Mouse (Mus musculus): ENCODE measurements around the gene Ccdc60.
"Not testable (repeated sequence)": the region's sequence is repeated elsewhere in the genome, so short reads cannot be mapped to it uniquely, and the experiment has no call there.

Gene Ccdc60

DNA sequence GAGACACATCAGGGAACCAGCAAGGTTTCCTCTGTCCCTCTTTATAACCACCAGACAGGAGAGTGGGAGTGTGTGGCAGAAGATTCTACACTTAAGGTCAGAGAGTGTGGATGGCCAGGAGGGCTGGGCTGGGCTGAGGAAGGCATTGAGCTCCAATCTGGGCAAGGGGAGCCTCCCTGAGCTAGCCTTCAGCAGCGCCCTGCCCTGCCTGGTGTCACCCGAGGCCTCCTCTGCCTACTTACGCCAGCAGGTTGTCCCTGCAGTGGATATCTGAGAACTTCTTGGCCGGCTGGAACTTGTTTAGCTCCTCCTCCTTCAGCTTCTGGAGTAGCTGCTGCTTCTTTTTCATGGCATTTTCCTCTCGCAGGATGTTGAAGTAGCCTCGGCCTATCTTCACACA, 99.0 kb downstream of the Ccdc60 start:
- no peak for DNase-seq

DNA sequence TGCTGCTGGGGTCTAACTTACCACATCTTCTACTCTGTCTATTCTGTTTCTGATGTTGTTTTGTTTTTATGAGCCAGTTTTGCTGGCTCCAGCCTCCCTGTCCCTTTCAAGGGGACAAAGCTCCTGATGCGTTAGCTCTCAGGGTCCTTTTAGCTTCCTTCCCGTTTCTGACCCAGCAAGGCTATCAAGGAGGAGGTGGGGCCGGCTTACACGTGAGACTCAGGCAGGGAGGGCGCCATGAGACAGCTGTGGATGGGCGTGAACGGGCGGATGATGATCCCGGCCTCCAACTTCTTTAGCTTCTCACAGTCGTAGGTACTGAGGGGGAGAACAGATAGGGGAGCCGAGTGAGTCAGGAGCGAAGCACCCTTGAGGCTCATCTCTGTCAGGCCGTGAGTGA, 108.2 kb downstream of the Ccdc60 start:
- no peak for DNase-seq

DNA sequence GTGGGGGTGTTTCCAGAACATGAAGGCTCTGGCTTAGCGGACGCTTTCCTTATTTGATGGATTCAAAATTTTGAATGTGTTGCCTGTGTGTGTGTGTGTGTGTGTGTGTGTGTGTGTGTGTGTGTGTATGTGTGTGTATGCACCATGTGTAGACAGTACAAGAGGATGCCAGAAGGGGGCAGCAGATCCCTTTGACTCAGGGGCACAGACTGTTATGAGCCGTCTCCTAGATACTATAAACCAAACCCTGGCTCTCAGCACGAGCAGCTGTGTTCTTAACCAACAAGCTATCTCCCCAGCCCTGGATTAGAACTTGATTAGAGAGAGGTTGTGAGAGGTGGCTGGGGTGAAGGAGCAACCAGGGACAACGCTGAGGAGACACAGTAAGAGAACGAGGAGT, 117.1 kb downstream of the Ccdc60 start:
- DNase-seq = no peak

DNA sequence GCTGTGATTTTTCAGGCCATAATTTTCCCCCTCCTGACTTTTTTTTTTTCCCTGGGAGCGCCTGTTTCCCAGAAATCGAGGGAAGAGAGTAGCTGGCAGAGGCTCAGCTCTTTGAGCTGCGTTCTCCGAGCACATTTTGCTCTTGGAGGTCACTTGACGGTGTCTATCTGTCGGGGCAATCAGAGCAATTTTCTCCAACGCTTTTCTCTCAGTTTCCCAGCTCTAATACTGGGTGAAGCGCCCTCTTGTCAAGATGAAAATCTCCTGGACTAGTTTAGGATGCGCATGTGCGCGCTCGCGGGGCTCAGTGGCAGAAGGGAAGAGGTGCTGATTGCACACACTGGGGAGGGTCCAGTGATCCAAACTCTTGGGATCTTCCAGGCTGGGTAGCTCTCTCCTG, 121.8 kb downstream of the Ccdc60 start:
- no peak for DNase-seq

DNA sequence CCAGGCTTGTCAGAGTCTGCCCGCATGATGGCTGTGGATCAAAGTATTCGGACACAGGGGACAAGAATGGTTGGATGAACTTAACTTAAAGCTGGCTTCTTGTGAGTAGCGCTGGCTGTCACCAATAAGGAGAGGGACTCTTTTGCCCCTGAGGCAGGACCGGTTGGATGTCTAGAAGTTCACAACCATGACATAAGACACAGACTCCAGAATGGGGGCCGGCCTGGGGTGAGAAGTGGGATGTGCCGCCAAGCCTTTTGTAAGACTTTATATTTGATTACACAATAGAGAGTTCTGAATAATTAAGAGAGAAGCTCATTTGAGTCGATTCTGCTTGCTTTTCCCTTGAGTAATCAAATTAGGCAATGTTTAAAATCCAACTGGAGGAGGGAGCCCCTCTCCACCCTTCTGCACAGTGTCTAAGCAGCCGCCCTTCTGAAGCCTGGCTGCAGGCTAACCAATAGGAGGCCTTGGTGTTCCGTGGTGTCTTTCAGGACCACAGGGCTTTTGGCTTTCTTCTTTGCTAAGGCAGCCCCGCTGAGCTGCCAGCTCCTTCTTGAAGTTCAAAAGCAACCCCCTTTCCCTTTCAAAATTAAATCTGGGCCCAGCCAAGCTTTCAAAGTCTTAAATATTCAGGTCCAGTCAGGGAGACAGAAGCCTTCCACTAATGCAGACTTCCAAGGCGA, 123.4 kb downstream of the Ccdc60 start:
- DNase-seq = no peak

DNA sequence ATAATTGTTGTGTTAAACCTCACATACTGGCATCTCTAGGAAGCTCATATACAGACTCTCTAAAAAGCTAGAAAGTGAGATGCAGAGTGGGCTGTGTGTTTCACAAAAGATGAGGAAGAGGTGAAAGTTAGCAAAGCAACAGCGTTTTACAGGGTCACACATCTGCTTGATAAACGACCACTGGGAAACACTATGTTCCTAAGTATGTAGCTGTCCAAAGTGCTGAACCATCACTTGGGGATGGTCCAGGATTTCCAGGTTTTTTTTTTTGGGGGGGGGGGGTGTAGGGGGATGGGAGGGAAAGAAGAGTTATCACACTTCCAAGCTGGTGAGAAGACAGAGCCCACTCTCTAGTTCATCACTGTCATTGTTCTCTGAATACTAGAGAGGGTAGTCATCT, 134.0 kb downstream of the Ccdc60 start:
- no peak for DNase-seq

DNA sequence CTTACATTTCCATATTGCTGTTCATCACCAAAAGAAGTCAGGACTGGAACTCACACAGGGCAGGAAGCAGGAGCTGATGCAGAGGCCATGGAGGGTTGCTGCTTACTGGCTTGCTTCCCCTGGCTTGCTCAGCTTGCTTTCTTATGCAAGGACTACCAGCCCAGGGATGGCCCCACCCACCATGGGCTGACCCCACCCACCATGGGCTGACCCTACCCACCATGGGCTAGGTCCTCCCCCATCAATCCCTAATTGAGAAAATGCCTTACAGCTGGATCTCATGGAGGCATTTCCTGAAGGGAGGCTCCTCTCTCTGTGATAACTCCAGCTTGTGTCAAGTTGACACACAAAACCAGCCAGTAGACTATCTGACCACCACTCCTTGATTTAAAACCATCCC, 142.3 kb downstream of the Ccdc60 start:
- not testable (repeated sequence) for DNase-seq

DNA sequence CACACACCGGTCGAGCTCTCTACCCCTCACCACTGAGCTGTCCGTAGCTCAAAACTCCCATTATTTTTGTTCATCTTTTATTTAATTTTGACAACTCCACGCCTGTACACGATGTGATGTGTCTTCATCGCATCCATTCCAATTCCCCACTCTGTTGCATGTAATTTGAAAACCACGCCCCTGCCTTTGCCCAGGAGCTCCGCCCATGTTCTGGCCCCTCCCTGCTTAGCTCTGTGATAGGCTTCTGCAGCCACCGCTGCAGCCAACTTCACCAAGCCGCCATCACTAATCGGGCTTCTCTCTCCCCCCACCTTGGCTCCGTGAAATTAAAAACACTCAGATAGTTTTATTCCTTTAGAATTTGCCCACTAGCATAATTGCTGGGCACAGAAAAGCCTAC, 144.1 kb downstream of the Ccdc60 start:
- DNase-seq = no peak

DNA sequence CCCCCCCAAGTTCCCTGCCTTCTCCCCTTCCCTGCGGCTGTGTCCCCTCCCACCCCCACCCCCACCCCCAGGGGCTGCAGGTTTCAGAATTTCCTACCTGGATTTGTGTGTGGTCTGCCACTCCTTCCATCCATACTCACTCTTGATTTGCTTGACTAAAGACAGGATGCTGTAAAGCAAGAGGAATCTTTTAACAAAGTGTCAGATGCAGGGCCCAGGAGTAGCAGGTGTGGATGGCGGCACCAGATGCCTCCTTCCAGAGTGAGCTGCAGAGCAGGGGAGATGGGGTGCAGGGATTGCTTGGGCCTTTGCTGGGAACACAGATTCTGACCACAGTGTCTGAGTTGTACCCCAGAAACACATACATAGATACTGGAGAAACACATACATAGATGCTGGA, 148.1 kb downstream of the Ccdc60 start:
- DNase-seq = no peak

DNA sequence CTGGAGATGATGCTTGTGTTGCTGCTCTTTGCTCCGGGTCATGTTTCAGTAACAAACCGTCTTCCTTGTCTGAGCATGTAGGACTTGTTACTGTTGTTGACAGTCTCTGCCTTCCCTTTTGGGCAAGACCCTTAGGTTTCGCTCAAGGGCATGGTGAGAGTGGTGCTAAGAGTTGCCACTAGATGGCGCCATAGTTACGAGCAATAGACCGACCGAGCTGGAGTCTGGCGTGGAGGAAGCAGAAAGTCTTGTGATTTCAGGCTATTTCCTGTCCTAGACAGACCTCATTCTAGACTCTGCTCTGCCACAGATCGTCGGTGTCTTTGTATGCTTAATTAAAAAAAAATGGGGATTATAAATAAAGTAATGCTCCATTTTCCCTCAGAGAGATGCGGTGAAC, 165.4 kb downstream of the Ccdc60 start:
- DNase-seq = peak; percentile 79 to 81

DNA sequence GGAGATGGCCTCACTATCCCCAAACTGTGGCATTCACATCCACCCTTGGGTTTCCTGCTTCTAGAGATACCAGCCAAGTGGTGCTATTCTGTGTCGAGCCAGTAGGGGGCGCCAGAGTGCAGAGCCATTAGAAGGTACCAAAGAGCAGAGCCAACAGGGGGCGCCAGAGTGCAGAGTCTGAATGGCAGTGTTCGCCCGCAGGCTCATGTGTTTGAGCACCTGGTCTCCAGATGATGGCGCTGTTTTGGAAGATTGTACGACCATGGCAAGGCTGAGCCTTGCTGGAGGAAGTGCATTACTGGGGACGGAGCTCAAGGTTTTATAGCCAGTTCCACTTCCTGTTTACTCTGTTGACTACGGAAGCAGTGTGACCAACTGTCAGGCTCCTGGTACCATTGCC, 172.2 kb downstream of the Ccdc60 start:
- DNase-seq = peak; percentile 23 to 50

DNA sequence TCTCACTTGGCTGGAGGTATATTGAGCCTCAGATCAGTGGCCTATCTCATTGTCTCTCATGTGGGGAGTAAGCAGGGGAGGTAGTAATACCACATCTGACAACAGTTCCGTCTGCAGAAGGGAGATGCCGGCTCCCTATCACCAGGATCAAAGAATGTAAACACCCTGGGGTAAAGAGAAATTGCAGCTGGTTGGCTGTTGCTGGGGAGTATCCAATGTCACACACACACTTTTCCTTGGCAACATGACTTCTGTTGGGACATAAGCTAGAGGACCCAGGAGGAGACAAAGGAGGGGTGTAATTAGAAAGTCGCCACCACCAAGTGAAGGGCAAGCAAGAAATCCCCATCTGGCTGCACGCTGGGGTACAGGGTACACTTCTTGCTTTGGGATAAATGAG, 172.7 kb downstream of the Ccdc60 start:
- no peak for DNase-seq

DNA sequence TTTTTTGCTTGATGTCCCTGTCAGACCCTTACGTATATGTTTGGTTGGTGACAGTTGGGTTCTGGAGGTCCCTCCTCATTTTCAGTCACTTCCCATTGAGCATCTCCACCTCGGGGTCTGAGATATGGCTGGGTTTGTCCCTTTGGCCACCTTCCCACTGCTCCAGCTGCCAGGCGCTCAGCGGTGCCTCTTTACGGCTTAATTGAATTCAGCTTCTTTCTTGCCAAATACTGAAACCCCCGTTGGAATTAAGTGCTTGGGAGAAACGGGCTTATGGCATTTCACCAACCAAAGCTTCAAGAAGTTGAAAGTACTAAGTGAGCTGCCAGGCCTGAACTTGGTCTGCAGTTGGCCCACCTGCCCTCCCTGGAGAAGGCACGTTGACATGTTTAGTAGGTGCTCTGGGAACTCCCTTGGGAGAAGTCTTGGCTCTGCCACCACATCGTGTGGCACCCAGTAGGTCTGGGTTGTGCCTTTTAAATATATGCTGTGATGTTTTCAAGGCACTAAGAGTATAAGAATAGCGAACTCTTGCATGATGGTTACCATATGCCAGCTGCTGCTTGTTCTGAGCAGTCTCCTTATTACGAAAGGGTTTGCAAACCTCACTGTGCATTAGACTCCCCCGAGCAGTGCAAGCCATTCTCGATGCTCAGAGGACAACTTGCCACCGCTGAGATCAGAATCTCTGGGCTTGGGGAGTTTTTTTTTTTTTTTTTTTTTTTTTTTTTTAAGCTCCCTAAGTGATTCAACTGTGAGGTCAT, 173.5 kb downstream of the Ccdc60 start:
- no peak for DNase-seq

DNA sequence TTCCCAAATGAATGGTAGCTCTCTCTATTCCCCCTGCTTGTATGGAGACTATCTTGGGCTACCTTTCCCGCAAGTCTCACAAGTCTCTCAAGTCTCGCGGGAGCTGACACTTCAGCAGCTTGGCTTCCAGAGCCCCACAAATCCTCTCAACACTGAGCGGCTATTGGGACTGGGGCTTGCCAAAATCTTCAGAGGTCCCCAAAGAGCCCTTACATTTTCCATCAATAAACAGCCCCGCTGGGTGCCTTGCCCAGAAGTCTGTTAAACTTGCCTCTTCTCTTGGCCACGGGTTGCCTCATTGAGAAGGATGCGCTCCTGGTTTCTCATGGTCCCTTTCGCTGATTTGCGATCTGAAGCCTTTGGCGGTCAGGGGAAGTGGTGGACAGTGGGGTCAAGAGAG, 180.1 kb downstream of the Ccdc60 start:
- DNase-seq = no peak

DNA sequence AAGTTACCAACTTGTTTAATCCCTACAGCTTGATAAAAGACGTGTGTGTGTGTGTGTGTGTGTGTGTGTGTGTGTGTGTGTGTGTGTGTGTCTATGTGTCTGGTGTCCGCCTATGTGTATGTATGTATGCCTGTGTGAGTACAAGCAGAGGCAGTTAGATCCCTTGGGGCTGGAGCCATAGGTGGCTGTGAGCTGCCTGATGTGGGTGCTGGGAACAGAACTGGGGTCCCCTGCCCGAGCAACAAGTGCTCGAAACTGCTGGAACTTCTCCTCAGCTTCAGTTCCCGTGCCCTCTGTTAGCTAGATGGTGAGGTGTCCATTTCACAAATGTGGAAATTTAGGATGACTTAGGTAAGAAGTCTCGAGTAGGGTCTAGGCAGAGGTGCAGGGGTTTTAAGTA, 204.6 kb downstream of the Ccdc60 start:
- DNase-seq = no peak

DNA sequence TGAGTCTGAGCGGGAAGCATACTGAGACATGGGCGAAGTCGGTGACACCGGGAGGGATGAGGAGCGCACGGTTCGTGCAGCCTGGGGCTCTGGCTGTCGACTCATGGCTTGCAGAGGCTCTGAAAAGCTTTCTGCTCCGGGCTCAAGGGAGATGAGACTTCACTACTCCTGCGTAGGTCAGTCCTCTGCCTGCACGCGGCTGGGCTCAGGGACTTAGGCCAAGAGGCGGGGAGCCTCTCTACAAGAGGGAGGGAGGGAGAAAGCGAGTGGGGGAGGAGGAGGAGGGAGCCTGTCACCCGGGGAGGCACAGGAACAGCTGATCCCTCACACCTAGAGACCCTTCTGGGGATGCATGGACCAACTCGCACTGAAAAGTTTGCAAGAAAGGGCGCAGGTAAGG, 205.7 kb downstream of the Ccdc60 start, which contains the start of gene Tmem233:
TSS of gene Tmem233 (minus strand) at position 164 of the 400 bp plus-strand sequence.
- DNase-seq = no peak

DNA sequence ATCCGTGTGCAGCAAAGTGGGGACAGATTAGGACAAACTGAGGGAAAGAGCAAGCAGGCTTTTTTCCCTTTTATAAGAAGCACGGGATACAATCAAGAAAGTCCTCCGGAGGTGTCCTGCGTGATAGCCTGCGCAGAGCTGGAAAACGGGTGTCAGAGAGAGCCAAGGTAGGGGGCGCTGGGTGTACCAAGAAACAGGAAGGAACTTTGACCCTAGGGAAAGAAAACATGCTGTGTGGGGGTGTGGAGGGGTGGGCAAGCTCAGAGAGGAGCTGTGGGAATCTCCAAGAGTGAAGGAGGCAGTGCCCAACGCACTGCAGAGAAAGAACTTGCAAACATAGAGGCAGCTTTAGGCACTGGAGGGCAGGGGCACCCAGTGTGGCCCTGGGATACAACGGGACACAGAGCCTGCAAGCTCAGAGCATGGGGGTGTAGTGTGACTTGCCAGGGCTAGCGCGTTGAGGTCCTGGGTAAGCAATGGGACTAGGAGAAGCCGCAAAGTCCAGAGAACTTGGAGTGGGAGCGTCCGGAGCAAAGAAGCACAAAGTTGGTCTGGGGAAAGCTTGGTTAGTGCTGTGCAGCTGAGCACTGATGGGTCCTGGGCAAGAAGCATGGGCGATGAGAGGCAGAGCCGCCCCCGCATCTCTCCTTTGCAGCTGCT, 206.4 kb downstream of the Ccdc60 start:
- DNase-seq = no peak

DNA sequence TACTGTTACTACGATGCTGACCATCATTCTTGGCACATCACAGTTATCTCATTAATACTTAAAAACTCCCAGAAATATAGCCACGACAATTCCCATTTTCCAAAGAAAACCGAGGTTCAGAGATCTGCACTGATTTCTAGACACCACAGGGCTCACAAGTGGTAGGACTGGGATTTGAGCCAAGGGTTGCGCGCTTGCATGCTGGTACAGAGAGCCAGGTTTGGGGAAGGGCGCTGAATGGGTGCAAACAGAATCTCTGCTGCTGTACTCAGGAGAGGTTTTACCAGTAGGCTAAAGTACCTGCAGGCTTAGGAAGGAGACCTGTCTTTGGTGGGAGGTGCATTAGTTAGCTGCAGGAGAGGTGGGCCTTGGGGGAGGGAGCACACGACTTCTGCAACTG, 207.2 kb downstream of the Ccdc60 start:
- DNase-seq = no peak

DNA sequence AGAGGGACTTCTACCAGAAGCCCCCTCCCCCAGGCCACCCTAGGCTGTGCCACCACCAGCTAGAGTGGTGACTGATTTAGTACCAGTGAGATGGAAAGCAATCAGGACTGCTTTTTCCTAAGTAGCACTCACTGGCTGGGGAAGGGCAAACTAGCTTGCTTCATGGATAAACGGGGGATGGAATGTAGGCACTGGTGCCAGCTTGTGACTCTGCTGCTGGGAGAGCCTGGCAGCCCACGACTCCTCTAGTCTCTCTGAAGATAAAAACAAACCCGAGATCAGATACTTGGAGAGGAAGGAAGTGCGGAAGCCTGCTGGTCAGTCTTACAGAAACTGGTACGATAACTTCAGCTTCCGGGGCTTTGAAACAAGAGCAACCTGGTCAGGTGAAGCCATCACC, 208.0 kb downstream of the Ccdc60 start:
- DNase-seq = no peak
